8 mouse cellular contexts compared by ENCODE assay signal in the genomic region with DNA sequence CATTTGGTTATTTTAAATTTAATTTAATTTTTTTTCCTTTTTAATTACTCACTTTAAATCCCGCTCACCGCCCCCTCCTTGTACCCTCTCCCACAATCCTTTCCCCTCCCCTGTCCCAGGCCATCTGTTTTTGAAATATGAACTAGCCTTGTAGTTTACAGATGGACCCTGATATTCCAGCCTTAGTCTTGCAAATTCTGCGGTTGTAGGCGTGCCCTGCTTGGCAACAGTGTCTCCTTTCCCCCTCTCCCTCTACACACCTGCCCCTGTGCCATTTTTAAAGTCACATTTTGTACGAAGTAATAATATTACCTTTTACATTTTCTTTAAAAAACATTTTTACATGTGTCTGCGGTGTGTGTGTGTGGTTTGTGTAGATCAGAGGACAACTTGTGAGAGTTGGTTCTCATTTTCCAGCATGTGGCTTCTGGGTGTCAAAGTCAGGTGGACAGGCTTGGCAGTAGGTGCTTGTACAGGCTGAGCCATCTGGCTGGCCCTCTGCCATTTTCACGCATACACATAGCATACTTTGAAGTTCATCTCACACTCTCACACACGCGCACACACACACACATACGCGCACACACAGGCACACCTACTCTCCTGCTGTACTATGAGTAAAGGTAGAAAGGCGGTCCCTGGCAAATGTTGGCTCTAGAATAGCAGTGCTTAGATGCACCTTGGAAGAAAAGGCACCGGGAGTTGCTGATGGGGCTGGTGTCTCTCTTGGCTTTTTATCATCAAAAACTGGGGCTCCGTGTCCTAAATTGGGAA. TPM values are rescaled to one million over a fixed set of nuclear protein-coding genes. Genes with fewer than 3 reads are reported as not detected.
A peak's percentile ranks its signal among the peaks of the same experiment; 100 is the strongest.
DNase-seq lines count a peak whose midpoint lies in the region; ATAC-seq and TF ChIP-seq lines count a peak whose summit lies in the region.

No protein-coding gene starts in this region.

- 60% methylated on average over 14 of the region's 14 CpGs for WGBS in embryonic facial prominence, embryonic 11.5 days
- 62% methylated on average over 14 of the region's 14 CpGs for WGBS in neural tube, embryonic 15.5 days

- ATAC-seq in embryonic facial prominence, embryonic 11.5 days (replicated peaks; ENCODE audit: insufficient number of reproducible peaks, low FRiP score, low TSS enrichment, low read depth): 0 out of 2 replicates have a peak, but pooled peaks have one; percentile 14
- 0 out of 2 replicates have a peak, but pooled peaks have one; percentile 6 for ATAC-seq in neural tube, embryonic 15.5 days (ENCODE audit: low FRiP score)

- H3K27ac ChIP-seq in gastrocnemius, adult 2 months: peak overlapping the region; percentile 87
- H3K27ac ChIP-seq in embryonic facial prominence, embryonic 11.5 days (replicated peaks; ENCODE audit: low read depth, low read length): no peak overlapping the region
- peak overlapping the region; percentile 89 for H3K27ac ChIP-seq in neural tube, embryonic 15.5 days (replicated peaks)

- H3K4me1 ChIP-seq in E14TG2a.4 (replicated peaks; ENCODE audit: low read depth, low read length): peaks cover 14% of the 10 kb centered on the region; the same call in 1 of the 2 replicates
- H3K4me1 ChIP-seq in embryonic facial prominence, embryonic 11.5 days (ENCODE audit: control insufficient read depth, insufficient read depth, low read length): no peaks in the 10 kb centered on the region; the same call in 1 of the 2 replicates
- H3K4me1 ChIP-seq in neural tube, embryonic 15.5 days: peaks cover 13% of the 10 kb centered on the region

- DNase-seq in gastrocnemius, adult 2 months: no peak
- DNase-seq in gastrocnemius, postnatal 25 days: no peak
- DNase-seq in embryonic facial prominence, embryonic 11.5 days (ENCODE audit: low spot score): peak; percentile 50
- peak; percentile 35 to 74 for DNase-seq in left cerebral cortex, postnatal 14 days (ENCODE audit: low spot score in 2 of 2)
- DNase-seq in natural killer cell, adult 2 months (ENCODE audit: low spot score in 2 of 2): no peak
- no peak for DNase-seq in kidney, adult 9 months

- peak overlapping the region; percentile 82 for H3K4me3 ChIP-seq in gastrocnemius, adult 2 months
- H3K4me3 ChIP-seq in E14TG2a.4 (replicated peaks; ENCODE audit: low read length): peak overlapping the region; percentile 81
- peak overlapping the region; percentile 55 for H3K4me3 ChIP-seq in embryonic facial prominence, embryonic 11.5 days (ENCODE audit: low read depth, low read length)
- peak overlapping the region; percentile 56 for H3K4me3 ChIP-seq in neural tube, embryonic 15.5 days (replicated peaks)

- no peaks in the 10 kb centered on the region for H3K36me3 ChIP-seq in E14TG2a.4 (ENCODE audit: insufficient read depth, low read length)
- H3K36me3 ChIP-seq in embryonic facial prominence, embryonic 11.5 days (replicated peaks; ENCODE audit: control insufficient read depth, insufficient read depth, low read depth, low read length): no peaks in the 10 kb centered on the region
- H3K36me3 ChIP-seq in neural tube, embryonic 15.5 days: no peaks in the 10 kb centered on the region

- no peak for TF ChIP-seq CTCF in gastrocnemius, adult 2 months (IDR thresholded peaks at IDR 0.05)
- TF ChIP-seq CTCF in E14TG2a.4 (conservative IDR thresholded peaks at IDR 0.05; ENCODE audit: low read length): no peak

- peaks cover 49% of the 10 kb centered on the region for H3K27me3 ChIP-seq in E14TG2a.4 (ENCODE audit: insufficient read depth, low read length)
- peaks cover 4% of the 10 kb centered on the region for H3K27me3 ChIP-seq in embryonic facial prominence, embryonic 11.5 days (ENCODE audit: control insufficient read depth, insufficient read depth, low read length)
- H3K27me3 ChIP-seq in neural tube, embryonic 15.5 days (replicated peaks): peaks cover 14% of the 10 kb centered on the region

- peak overlapping the region; percentile 96 for H3K4me2 ChIP-seq in embryonic facial prominence, embryonic 11.5 days (ENCODE audit: low read depth, low read length)
- H3K4me2 ChIP-seq in neural tube, embryonic 15.5 days: peak overlapping the region; percentile 94

- intact Hi-C loops in gastrocnemius, adult 2 months (cut with DNase I): no loop called here
- intact Hi-C loops in left cerebral cortex, postnatal 14 days (cut with DNase I): loop anchor here (5.0 kb wide), 1 partner anchor 124 kb away; no protein-coding TSS in a partner anchor

- H3K9me3 ChIP-seq in E14TG2a.4 (ENCODE audit: low read length): peaks cover 11% of the 10 kb centered on the region; the same call in 1 of the 2 replicates
- no peaks in the 10 kb centered on the region for H3K9me3 ChIP-seq in embryonic facial prominence, embryonic 11.5 days (replicated peaks; ENCODE audit: control insufficient read depth, low read length)
- H3K9me3 ChIP-seq in neural tube, embryonic 15.5 days (replicated peaks): no peaks in the 10 kb centered on the region

- peak overlapping the region; percentile 71 for H3K9ac ChIP-seq in embryonic facial prominence, embryonic 11.5 days (replicated peaks; ENCODE audit: low read length)
- peak overlapping the region; percentile 68 for H3K9ac ChIP-seq in neural tube, embryonic 15.5 days (replicated peaks)

RNA-seq across cellular contexts. Expression of gene Snx20, which starts 7.7 kb away (rescaled TPM):
- under 1 TPM in 1 of 2 experiments, not detected in 1; 0.28 TPM for total RNA-seq in gastrocnemius, adult 2 months (2021)
- under 1 TPM; 0.18 to 0.38 TPM for total RNA-seq in gastrocnemius, postnatal 25 days (2021)
- polyA plus RNA-seq in embryonic facial prominence, embryonic 11.5 days (2014; fragmentation: Nextera tagmentation; extraction: Ambion mirVana): 1.0 and 1.5 TPM in 2 replicates
- 1 to 10 TPM; 1.8 to 2.0 TPM for total RNA-seq in left cerebral cortex, postnatal 14 days (2021)
- polyA plus RNA-seq in neural tube, embryonic 15.5 days (2015; fragmentation: Nextera tagmentation; extraction: Ambion mirVana): 1.2 and 2.4 TPM in 2 replicates

RNA-seq across cellular contexts. Expression of gene Nod2, which starts 18.9 kb away (rescaled TPM):
- total RNA-seq in gastrocnemius, adult 2 months (2021): under 1 TPM; 0.31 to 0.53 TPM
- total RNA-seq in gastrocnemius, postnatal 25 days (2021): under 1 TPM; 0.28 to 0.54 TPM
- 0.17 and 0.18 TPM in 2 replicates for polyA plus RNA-seq in embryonic facial prominence, embryonic 11.5 days (2014; fragmentation: Nextera tagmentation; extraction: Ambion mirVana)
- under 1 TPM; 0.51 to 0.53 TPM for total RNA-seq in left cerebral cortex, postnatal 14 days (2021)
- polyA plus RNA-seq in neural tube, embryonic 15.5 days (2015; fragmentation: Nextera tagmentation; extraction: Ambion mirVana): 0.09 and 0.12 TPM in 2 replicates

Comparison
In these comparisons a context has a peak if more than half of its experiments do, and no peak if none do; other contexts are left out.
1. DNase-seq: peak in embryonic facial prominence, embryonic 11.5 days (single experiment) and left cerebral cortex, postnatal 14 days (2 of 2); none in gastrocnemius, adult 2 months (single experiment), gastrocnemius, postnatal 25 days (single experiment), natural killer cell, adult 2 months (0 of 2) and kidney, adult 9 months (single experiment).
2. Peak in every context shown above with its lines, with median percentiles within 50 percentile points of each other: H3K4me3 ChIP-seq.